Mouse (Mus musculus): Measurements from ENCODE around the gene Lrmda.

DNA sequence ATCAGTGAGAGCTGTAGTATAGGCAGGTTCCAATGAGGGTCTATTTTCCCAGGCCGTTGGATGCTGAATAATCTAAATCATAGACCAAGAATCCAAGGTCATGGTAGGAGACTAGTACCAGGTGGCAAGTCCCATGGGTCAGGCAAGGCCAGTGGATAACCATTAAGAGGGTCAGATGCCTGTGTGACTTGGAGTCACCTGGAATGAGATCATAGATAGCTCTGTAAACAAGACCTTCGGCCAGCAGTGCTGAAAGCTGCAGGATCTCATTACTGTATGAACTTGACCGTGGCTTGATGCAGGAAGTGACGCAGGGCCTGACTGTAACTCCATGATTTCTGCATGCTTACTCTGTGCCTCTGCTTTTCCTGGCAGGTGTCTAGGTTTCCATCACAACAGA lies 402.2 kb downstream of the Lrmda start:
- TF ChIP-seq EP300 (IDR thresholded peaks at IDR 0.05; ENCODE audit: low read depth) (no peak), CTCF (IDR thresholded peaks at IDR 0.05; ENCODE audit: low read depth) (no peak)

Data from heart, postnatal 0 days (tissue).